Mouse (Mus musculus): ENCODE measurements around the gene Taf15. TPM values are rescaled to one million over a fixed set of nuclear protein-coding genes. Genes with fewer than 3 reads are reported as not detected.

The Taf15 gene
- polyA plus RNA-seq, 1 experiment from 2014 or later: 14.2 TPM

- no peak for DNase-seq (ENCODE audit: extremely low spot score, low spot score)
- Histone ChIP-seq H3K4me3 (peak overlapping the region; percentile 35), H3K9me3 (0 out of 2 replicates have a peak, but pooled peaks cover 4% of the 10 kb centered on the region), H3K4me1 (peaks cover 70% of the 10 kb centered on the region), H3K27me3 (ENCODE audit: poor library complexity, severe bottlenecking) (peaks cover 79% of the 10 kb centered on the region), H3K36me3 (replicated peaks) (no peaks in the 10 kb centered on the region), H3K27ac (no peak overlapping the region)
- WGBS: 27% methylated on average over 19 of the region's 19 CpGs
Measured at GRCm38 (mm10) chr11:83445001-83445400, 27.9 kb upstream of the Taf15 start.

GRCm38 (mm10) chr11:83447612-83448011 is 25.3 kb upstream of the Taf15 start:
- 74% methylated on average over 10 of the region's 10 CpGs for WGBS
- DNase-seq (ENCODE audit: extremely low spot score, low spot score): no peak

GRCm38 (mm10) chr11:83448021-83448926 is 24.6 kb upstream of the Taf15 start:
- peak overlapping the region; percentile 65 for H3K27ac ChIP-seq
- peaks cover 47% of the 10 kb centered on the region for H3K4me1 ChIP-seq
- H3K4me3 ChIP-seq: no peak overlapping the region
- peaks cover 58% of the 10 kb centered on the region for H3K27me3 ChIP-seq (ENCODE audit: poor library complexity, severe bottlenecking)
- no peaks in the 10 kb centered on the region for H3K36me3 ChIP-seq (replicated peaks)
- 50% methylated on average over 16 of the region's 16 CpGs for WGBS
- 0 out of 2 replicates have a peak, but pooled peaks cover 4% of the 10 kb centered on the region for H3K9me3 ChIP-seq
- no peak for DNase-seq (ENCODE audit: extremely low spot score, low spot score)

More at GRCm38 (mm10) chr11:83447612-83448011, 25.3 kb upstream of the Taf15 start:
- H3K27ac ChIP-seq: 0 out of 2 replicates have a peak overlapping the region, but pooled peaks have one; percentile 65
- 0 out of 2 replicates have a peak, but pooled peaks cover 4% of the 10 kb centered on the region for H3K9me3 ChIP-seq
- H3K27me3 ChIP-seq (ENCODE audit: poor library complexity, severe bottlenecking): peaks cover 65% of the 10 kb centered on the region
- no peaks in the 10 kb centered on the region for H3K36me3 ChIP-seq (replicated peaks)
- H3K4me3 ChIP-seq: no peak overlapping the region
- peaks cover 53% of the 10 kb centered on the region for H3K4me1 ChIP-seq

GRCm38 (mm10) chr11:83448927-83449236 is 24.0 kb upstream of the Taf15 start:
- Histone ChIP-seq H3K4me3 (no peak overlapping the region), H3K27me3 (ENCODE audit: poor library complexity, severe bottlenecking) (peaks cover 52% of the 10 kb centered on the region), H3K36me3 (replicated peaks) (no peaks in the 10 kb centered on the region), H3K9me3 (0 out of 2 replicates have a peak, but pooled peaks cover 4% of the 10 kb centered on the region), H3K4me1 (peaks cover 41% of the 10 kb centered on the region), H3K27ac (peak overlapping the region; percentile 65)
- no peak for DNase-seq (ENCODE audit: extremely low spot score, low spot score)

GRCm38 (mm10) chr11:83449298-83449697 is 23.6 kb upstream of the Taf15 start:
- Histone ChIP-seq H3K4me3 (no peak overlapping the region), H3K4me1 (peaks cover 38% of the 10 kb centered on the region), H3K27ac (peak overlapping the region; percentile 65; the same call in 1 of the 2 replicates), H3K9me3 (0 out of 2 replicates have a peak, but pooled peaks cover 4% of the 10 kb centered on the region), H3K36me3 (replicated peaks) (no peaks in the 10 kb centered on the region), H3K27me3 (ENCODE audit: poor library complexity, severe bottlenecking) (peaks cover 48% of the 10 kb centered on the region)
- WGBS: 54% methylated on average over 4 of the region's 4 CpGs
- DNase-seq (ENCODE audit: extremely low spot score, low spot score): no peak

- Histone ChIP-seq H3K27ac (no peak overlapping the region), H3K27me3 (ENCODE audit: poor library complexity, severe bottlenecking) (peaks cover 35% of the 10 kb centered on the region), H3K9me3 (no peaks in the 10 kb centered on the region), H3K36me3 (replicated peaks) (no peaks in the 10 kb centered on the region), H3K4me3 (no peak overlapping the region), H3K4me1 (peaks cover 43% of the 10 kb centered on the region)
- 42% methylated on average over 1 of the region's 1 CpGs for WGBS
- no peak for DNase-seq (ENCODE audit: extremely low spot score, low spot score)
Measured at GRCm38 (mm10) chr11:83450550-83450949, 22.3 kb upstream of the Taf15 start.

GRCm38 (mm10) chr11:83451281-83451680 is 21.6 kb upstream of the Taf15 start:
- Histone ChIP-seq H3K36me3 (replicated peaks) (no peaks in the 10 kb centered on the region), H3K9me3 (no peaks in the 10 kb centered on the region), H3K27me3 (ENCODE audit: poor library complexity, severe bottlenecking) (peaks cover 28% of the 10 kb centered on the region), H3K4me3 (no peak overlapping the region), H3K4me1 (peaks cover 43% of the 10 kb centered on the region), H3K27ac (no peak overlapping the region)
- 89% methylated on average over 10 of the region's 10 CpGs for WGBS
- DNase-seq (ENCODE audit: extremely low spot score, low spot score): no peak

- Histone ChIP-seq H3K27ac (peak overlapping the region; percentile 48; the same call in 1 of the 2 replicates), H3K27me3 (ENCODE audit: poor library complexity, severe bottlenecking) (peaks cover 7% of the 10 kb centered on the region; the same call in 1 of the 2 replicates), H3K4me3 (no peak overlapping the region), H3K9me3 (no peaks in the 10 kb centered on the region), H3K4me1 (peaks cover 40% of the 10 kb centered on the region), H3K36me3 (replicated peaks) (no peaks in the 10 kb centered on the region)
- 31% methylated on average over 4 of the region's 4 CpGs for WGBS
- no peak for DNase-seq (ENCODE audit: extremely low spot score, low spot score)
Measured at GRCm38 (mm10) chr11:83454548-83454947, 18.3 kb upstream of the Taf15 start.

- Histone ChIP-seq H3K4me1 (peaks cover 34% of the 10 kb centered on the region), H3K9me3 (no peaks in the 10 kb centered on the region), H3K27me3 (ENCODE audit: poor library complexity, severe bottlenecking) (peaks cover 12% of the 10 kb centered on the region), H3K4me3 (no peak overlapping the region), H3K36me3 (replicated peaks) (no peaks in the 10 kb centered on the region), H3K27ac (peak overlapping the region; percentile 27; the same call in 1 of the 2 replicates)
- DNase-seq (ENCODE audit: extremely low spot score, low spot score): no peak
- 78% methylated on average over 3 of the region's 3 CpGs for WGBS
Measured at GRCm38 (mm10) chr11:83455608-83456007, 17.3 kb upstream of the Taf15 start.

- peaks cover 38% of the 10 kb centered on the region for H3K4me1 ChIP-seq
- DNase-seq (ENCODE audit: extremely low spot score, low spot score): no peak
- peaks cover 24% of the 10 kb centered on the region for H3K27me3 ChIP-seq (ENCODE audit: poor library complexity, severe bottlenecking)
- no peaks in the 10 kb centered on the region for H3K36me3 ChIP-seq (replicated peaks)
- H3K4me3 ChIP-seq: no peak overlapping the region
- H3K9me3 ChIP-seq: no peaks in the 10 kb centered on the region
- 40% methylated on average over 7 of the region's 7 CpGs for WGBS
- no peak overlapping the region for H3K27ac ChIP-seq
Measured at GRCm38 (mm10) chr11:83457257-83457656, 15.6 kb upstream of the Taf15 start.

- H3K4me3 ChIP-seq: no peak overlapping the region
- no peaks in the 10 kb centered on the region for H3K9me3 ChIP-seq
- WGBS: 71% methylated on average over 9 of the region's 9 CpGs
- no peak overlapping the region for H3K27ac ChIP-seq
- H3K4me1 ChIP-seq: peaks cover 46% of the 10 kb centered on the region
- H3K36me3 ChIP-seq (replicated peaks): no peaks in the 10 kb centered on the region
- peaks cover 32% of the 10 kb centered on the region for H3K27me3 ChIP-seq (ENCODE audit: poor library complexity, severe bottlenecking)
- no peak for DNase-seq (ENCODE audit: extremely low spot score, low spot score)
Measured at GRCm38 (mm10) chr11:83457912-83458601, 14.8 kb upstream of the Taf15 start.

- Histone ChIP-seq H3K36me3 (replicated peaks) (no peaks in the 10 kb centered on the region), H3K9me3 (no peaks in the 10 kb centered on the region), H3K4me1 (peaks cover 36% of the 10 kb centered on the region), H3K27ac (no peak overlapping the region), H3K4me3 (no peak overlapping the region), H3K27me3 (ENCODE audit: poor library complexity, severe bottlenecking) (peaks cover 67% of the 10 kb centered on the region)
- 71% methylated on average over 10 of the region's 10 CpGs for WGBS
- DNase-seq (ENCODE audit: extremely low spot score, low spot score): no peak
Measured at GRCm38 (mm10) chr11:83461462-83462027, 11.3 kb upstream of the Taf15 start.
